Mouse (Mus musculus) MEL (cell line): ENCODE measurements around the gene Igsf8. TPM values are rescaled to one million over a fixed set of nuclear protein-coding genes. Genes with fewer than 3 reads are reported as not detected.

Source experiments
- DNase-seq: peaks from one replicate; pipeline ENCODE4 v3.0.0; 2011; ENCODE audit warnings: low read depth, low spot score
- H3K27ac ChIP-seq: 2 replicates; pipeline ENCODE4 v1.5.1; 2012; ENCODE audit warnings: low read depth, mild to moderate bottlenecking, control low read depth, low read length, moderate library complexity; ENCODE audit not compliant: control insufficient read depth
- H3K27me3 ChIP-seq, 2 experiments: fragments of 150-350 bp in 1 of 2; sonication (generic) in 1 of 2; 2 replicates each; pipeline ENCODE4 v1.6.1; 2012; ENCODE audit warnings: low read length in 2 of 2, mild to moderate bottlenecking in 2 of 2, improper control_type of control experiment in 1 of 2, moderate library complexity in 1 of 2; ENCODE audit not compliant: insufficient read depth in 2 of 2, control insufficient read depth in 1 of 2
- H3K36me3 ChIP-seq, 2 experiments: 2 replicates each; pipeline ENCODE4 v1.6.1; 2012 to 2014; ENCODE audit warnings: low read length in 2 of 2, improper control_type of control experiment in 1 of 2, inconsistent platforms in 1 of 2, mild to moderate bottlenecking in 1 of 2; ENCODE audit not compliant: insufficient read depth in 2 of 2, control insufficient read depth in 1 of 2
- H3K4me1 ChIP-seq, 2 experiments: fragments of 150-350 bp in 1 of 2; sonication (generic) in 1 of 2; 2 replicates each; pipeline ENCODE4 v1.6.1; 2012; ENCODE audit warnings: low read length in 2 of 2, improper control_type of control experiment in 1 of 2, mild to moderate bottlenecking in 1 of 2; ENCODE audit not compliant: insufficient read depth in 2 of 2, control insufficient read depth in 1 of 2
- H3K4me3 ChIP-seq, 2 experiments: fragments of 150-350 bp in 1 of 2; sonication (generic) in 1 of 2; 2 replicates each; pipeline ENCODE4 v1.5.1; 2012; ENCODE audit warnings: low read depth in 2 of 2, low read length in 2 of 2, mild to moderate bottlenecking in 2 of 2, moderate library complexity in 2 of 2, control low read depth in 1 of 2, improper control_type of control experiment in 1 of 2; ENCODE audit not compliant: control insufficient read depth in 1 of 2, insufficient read depth in 1 of 2
- H3K79me2 ChIP-seq: 2 replicates; pipeline ENCODE4 v1.6.1; 2012; ENCODE audit warnings: mild to moderate bottlenecking, low read length, moderate library complexity; ENCODE audit not compliant: control insufficient read depth, poor library complexity, insufficient read depth
- H3K9ac ChIP-seq: 2 replicates; pipeline ENCODE4 v1.6.1; 2012; ENCODE audit warnings: low read depth, mild to moderate bottlenecking, control low read depth, low read length, moderate library complexity; ENCODE audit not compliant: control insufficient read depth, poor library complexity, severe bottlenecking
- H3K9me3 ChIP-seq: fragments of 150-350 bp; sonication (generic); replicated peaks from 2 replicates; pipeline ENCODE4 v1.6.1; 2012; ENCODE audit warnings: mild to moderate bottlenecking, low read length, improper control_type of control experiment, moderate library complexity; ENCODE audit not compliant: insufficient read depth
- BHLHE40 ChIP-seq: IDR thresholded peaks from 2 replicates; pipeline ENCODE4 v1.6.1; 2012; ENCODE audit warnings: low read depth, mild to moderate bottlenecking, inconsistent platforms, low read length, improper control_type of control experiment, borderline replicate concordance
- CHD1 ChIP-seq: IDR thresholded peaks from 2 replicates; pipeline ENCODE4 v1.6.1; 2012; ENCODE audit warnings: low read depth, mild to moderate bottlenecking, inconsistent platforms, low read length, improper control_type of control experiment
- CTCF ChIP-seq, 3 experiments: IDR thresholded peaks in 2 of 3; conservative IDR thresholded peaks in 1 of 3; 2 replicates each; pipeline ENCODE4 v1.5.1; 2011 to 2012; ENCODE audit warnings: low read length in 3 of 3, low read depth in 2 of 3, mild to moderate bottlenecking in 2 of 3, improper control_type of control experiment in 1 of 3, inconsistent platforms in 1 of 3, mixed read lengths in 1 of 3, moderate library complexity in 1 of 3; ENCODE audit not compliant: control insufficient read depth in 1 of 3, insufficient read depth in 1 of 3, poor library complexity in 1 of 3, severe bottlenecking in 1 of 3
- E2F4 ChIP-seq: IDR thresholded peaks from 2 replicates; pipeline ENCODE4 v1.6.1; 2011; ENCODE audit warnings: low read depth, low read length, improper control_type of control experiment, borderline replicate concordance
- ELF1 ChIP-seq: IDR thresholded peaks from 2 replicates; pipeline ENCODE4 v1.6.1; 2014; ENCODE audit warnings: low read depth, mild to moderate bottlenecking, inconsistent platforms, low read length, improper control_type of control experiment, moderate library complexity
- GABPA ChIP-seq: IDR thresholded peaks from 2 replicates; pipeline ENCODE4 v1.6.1; 2012; ENCODE audit warnings: low read depth, mild to moderate bottlenecking, inconsistent platforms, low read length, improper control_type of control experiment, moderate library complexity
- JUND ChIP-seq: IDR thresholded peaks from 2 replicates; pipeline ENCODE4 v1.6.1; 2011; ENCODE audit warnings: low read depth, mild to moderate bottlenecking, improper control_type of control experiment, low read length
- KAT2A ChIP-seq: conservative IDR thresholded peaks from 2 replicates; pipeline ENCODE4 v1.6.1; 2012; ENCODE audit warnings: low read depth, low read length, improper control_type of control experiment, inconsistent platforms
- MAX ChIP-seq: IDR thresholded peaks from 2 replicates; pipeline ENCODE4 v1.6.1; 2011; ENCODE audit warnings: low read length, improper control_type of control experiment
- MAZ ChIP-seq: IDR thresholded peaks from 2 replicates; pipeline ENCODE4 v1.6.1; 2012; ENCODE audit warnings: low read depth, mild to moderate bottlenecking, inconsistent platforms, low read length, improper control_type of control experiment
- MYB ChIP-seq: IDR thresholded peaks from 2 replicates; pipeline ENCODE4 v1.6.1; 2011; ENCODE audit warnings: mild to moderate bottlenecking, low read depth, low read length, improper control_type of control experiment
- MYC ChIP-seq: IDR thresholded peaks from 2 replicates; pipeline ENCODE4 v1.6.1; 2011; ENCODE audit warnings: low read depth, mild to moderate bottlenecking, low read length, improper control_type of control experiment, moderate library complexity
- NELFE ChIP-seq: IDR thresholded peaks from 2 replicates; pipeline ENCODE4 v1.6.1; 2011; ENCODE audit warnings: low read depth, low read length, improper control_type of control experiment
- NRF1 ChIP-seq: IDR thresholded peaks from 2 replicates; pipeline ENCODE4 v1.6.1; 2014; ENCODE audit warnings: low read depth, mild to moderate bottlenecking, inconsistent platforms, low read length, improper control_type of control experiment, moderate library complexity; ENCODE audit not compliant: poor library complexity, insufficient read depth, severe bottlenecking
- POLR2A ChIP-seq, 2 experiments: IDR thresholded peaks; 2 replicates each; pipeline ENCODE4 v1.6.1; 2011 to 2012; ENCODE audit warnings: low read length in 2 of 2, mild to moderate bottlenecking in 2 of 2, control low read depth in 1 of 2, improper control_type of control experiment in 1 of 2, low read depth in 1 of 2, moderate library complexity in 1 of 2; ENCODE audit not compliant: control insufficient read depth in 1 of 2, insufficient read depth in 1 of 2, poor library complexity in 1 of 2
- POLR2AphosphoS5 ChIP-seq: IDR thresholded peaks from 2 replicates; pipeline ENCODE4 v1.6.1; 2012; ENCODE audit warnings: low read depth, borderline replicate concordance, mild to moderate bottlenecking, inconsistent platforms, low read length, moderate library complexity, mixed read lengths
- RAD21 ChIP-seq: IDR thresholded peaks from 2 replicates; pipeline ENCODE4 v1.6.1; 2011; ENCODE audit warnings: mild to moderate bottlenecking, low read depth, low read length, improper control_type of control experiment
- RCOR1 ChIP-seq: IDR thresholded peaks from 2 replicates; pipeline ENCODE4 v1.6.1; 2012; ENCODE audit warnings: low read depth, mild to moderate bottlenecking, inconsistent platforms, low read length, improper control_type of control experiment
- SMC3 ChIP-seq: IDR thresholded peaks from 2 replicates; pipeline ENCODE4 v1.6.1; 2011; ENCODE audit warnings: low read depth, low read length, improper control_type of control experiment
- TAL1 ChIP-seq: IDR thresholded peaks from 2 replicates; pipeline ENCODE4 v1.6.1; 2012; ENCODE audit warnings: mild to moderate bottlenecking, inconsistent platforms, low read length, moderate library complexity, mixed read lengths
- TBP ChIP-seq: IDR thresholded peaks from 2 replicates; pipeline ENCODE4 v1.8.0; 2011; ENCODE audit warnings: low read depth, low read length, improper control_type of control experiment
- TCF12 ChIP-seq: IDR thresholded peaks from 2 replicates; pipeline ENCODE4 v1.6.1; 2014; ENCODE audit warnings: low read depth, mild to moderate bottlenecking, inconsistent platforms, low read length, improper control_type of control experiment, moderate library complexity
- UBTF ChIP-seq: IDR thresholded peaks from 2 replicates; pipeline ENCODE4 v1.6.1; 2012; ENCODE audit warnings: low read depth, mild to moderate bottlenecking, inconsistent platforms, low read length, improper control_type of control experiment, moderate library complexity, borderline replicate concordance; ENCODE audit not compliant: insufficient read depth
- USF2 ChIP-seq, 2 experiments: IDR thresholded peaks; 2 replicates each; pipeline ENCODE4 v1.6.1; 2011 to 2012; ENCODE audit warnings: improper control_type of control experiment in 2 of 2, low read length in 2 of 2, borderline replicate concordance in 1 of 2, inconsistent platforms in 1 of 2, low read depth in 1 of 2, mild to moderate bottlenecking in 1 of 2; ENCODE audit not compliant: insufficient read depth in 1 of 2
- ZC3H11A ChIP-seq: IDR thresholded peaks from 2 replicates; pipeline ENCODE4 v1.6.1; 2012; ENCODE audit warnings: low read depth, mild to moderate bottlenecking, inconsistent platforms, low read length, improper control_type of control experiment
- ZKSCAN1 ChIP-seq: IDR thresholded peaks from 2 replicates; pipeline ENCODE4 v1.6.1; 2012; ENCODE audit warnings: low read depth, mild to moderate bottlenecking, inconsistent platforms, low read length, improper control_type of control experiment, moderate library complexity
- ZNF384 ChIP-seq: IDR thresholded peaks from 2 replicates; pipeline ENCODE4 v1.6.1; 2012; ENCODE audit warnings: low read depth, mild to moderate bottlenecking, inconsistent platforms, low read length, improper control_type of control experiment
- polyA plus RNA-seq, 2 experiments: library from polyadenylated mRNA; stranded (reverse) in 1 of 2; unstranded in 1 of 2; fragments of >175 nt in 1 of 2; fragments of >200 nt in 1 of 2; gene quantifications; 2 replicates each; pipeline versions ENCODE4 v1.2.1 to v1.2.4; 2012; ENCODE audit warnings: low replicate concordance in 2 of 2, low read depth in 1 of 2; ENCODE audit not compliant: insufficient read length in 2 of 2, insufficient read depth in 1 of 2, missing spikeins in 1 of 2
- total RNA-seq: library from RNA; depleted of rRNA; stranded (reverse); fragments of 300-350 nt; gene quantifications from 2 replicates; pipeline ENCODE4 v1.2.3, GENCODE M21; 2012

Igsf8 gene
- total and polyA plus RNA-seq, 3 experiments: 88.0 to 97.2 TPM; not detected in 1

DNA sequence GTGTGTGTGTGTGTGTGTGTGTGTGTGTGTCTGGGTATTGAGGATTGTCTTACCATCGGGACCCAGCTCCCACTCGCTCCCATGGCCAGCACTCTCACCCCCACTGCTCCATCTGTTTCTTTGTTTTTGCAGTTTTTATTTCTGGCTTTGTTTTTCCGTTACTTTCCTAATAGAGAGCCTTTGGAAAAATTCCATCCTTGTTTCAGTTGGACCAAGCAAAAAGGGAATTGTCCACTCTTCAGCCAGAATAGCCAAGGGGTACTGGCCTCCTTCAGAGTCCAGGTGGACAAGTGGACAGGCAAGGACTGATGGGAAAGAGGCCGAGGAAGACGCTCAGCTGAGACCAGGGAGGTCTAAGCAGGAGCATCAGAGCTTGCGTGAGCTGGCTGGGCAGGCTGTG lies 45.4 kb downstream of the Igsf8 start:
- H3K27me3 ChIP-seq: no peaks in the 10 kb centered on the region
- H3K4me3 ChIP-seq: no peak overlapping the region
- no peak for DNase-seq
- H3K27ac ChIP-seq: no peak overlapping the region
- peaks cover 11 to 41% of the 10 kb centered on the region in 2 experiments for H3K4me1 ChIP-seq
- no peak for TF ChIP-seq ZKSCAN1
- TF ChIP-seq ELF1: no peak
- no peak for TF ChIP-seq MAZ
- TF ChIP-seq TCF12: no peak
- TF ChIP-seq MAX: no peak
- no peak for TF ChIP-seq USF2 (IDR thresholded peaks at IDR 0.05; ENCODE audit: borderline replicate concordance in 1 of 2, insufficient read depth in 1 of 2, low read depth in 1 of 2, low read length in 2 of 2)
- H3K79me2 ChIP-seq: peaks cover 2% of the 10 kb centered on the region; the same call in 1 of the 2 replicates
- H3K36me3 ChIP-seq: peaks cover 0 to 36% of the 10 kb centered on the region in 2 experiments; a peak in 2 of 4 replicates
- H3K9ac ChIP-seq: no peak overlapping the region
- H3K9me3 ChIP-seq: no peaks in the 10 kb centered on the region

- no peak for DNase-seq
- H3K4me1 ChIP-seq: peaks cover 11 to 31% of the 10 kb centered on the region in 2 experiments
These were observed 46.5 kb downstream of the Igsf8 start for GRCm38 (mm10) chr1:172307936-172308335.

GRCm38 (mm10) chr1:172308409-172308808 lies 47.0 kb downstream of the Igsf8 start:
- no peak for DNase-seq
- Histone ChIP-seq H3K36me3 (peaks cover 0 to 23% of the 10 kb centered on the region in 2 experiments; a peak in 2 of 4 replicates), H3K4me1 (peaks cover 9 to 26% of the 10 kb centered on the region in 2 experiments), H3K27ac (no peak overlapping the region), H3K4me3 (no peak overlapping the region), H3K9ac (no peak overlapping the region), H3K27me3 (no peaks in the 10 kb centered on the region), H3K79me2 (peaks cover 14% of the 10 kb centered on the region), H3K9me3 (no peaks in the 10 kb centered on the region)
- TF ChIP-seq ELF1 (no peak), ZC3H11A (no peak), GABPA (no peak), POLR2A (IDR thresholded peaks at IDR 0.05; ENCODE audit: control insufficient read depth in 1 of 2, insufficient read depth in 1 of 2, low read depth in 1 of 2, low read length in 2 of 2, poor library complexity in 1 of 2) (no peak), TCF12 (no peak), SMC3 (no peak), CHD1 (no peak), TBP (no peak), MYC (no peak), RAD21 (no peak), BHLHE40 (no peak), E2F4 (no peak), TAL1 (no peak), ZNF384 (no peak), NELFE (no peak)

More at GRCm38 (mm10) chr1:172307936-172308335, 46.5 kb downstream of the Igsf8 start:
- H3K79me2 ChIP-seq: peaks cover 9% of the 10 kb centered on the region
- no peaks in the 10 kb centered on the region for H3K27me3 ChIP-seq
- no peaks in the 10 kb centered on the region for H3K9me3 ChIP-seq
- no peak overlapping the region for H3K4me3 ChIP-seq
- H3K36me3 ChIP-seq: peaks cover 0 to 28% of the 10 kb centered on the region in 2 experiments; a peak in 2 of 4 replicates
- no peak overlapping the region for H3K27ac ChIP-seq
- no peak for TF ChIP-seq CHD1
- no peak for TF ChIP-seq E2F4
- no peak for TF ChIP-seq NRF1
- no peak for TF ChIP-seq POLR2AphosphoS5
- no peak for TF ChIP-seq JUND
- no peak for TF ChIP-seq MYB
- TF ChIP-seq CTCF (IDR thresholded peaks at IDR 0.05 in 2 of 3, conservative IDR thresholded peaks at IDR 0.05 in 1 of 3; ENCODE audit: control insufficient read depth in 1 of 3, insufficient read depth in 1 of 3, low read depth in 2 of 3, low read length in 3 of 3, poor library complexity in 1 of 3, severe bottlenecking in 1 of 3): no peak
- TF ChIP-seq USF2 (IDR thresholded peaks at IDR 0.05; ENCODE audit: borderline replicate concordance in 1 of 2, insufficient read depth in 1 of 2, low read depth in 1 of 2, low read length in 2 of 2): no peak
- no peak for TF ChIP-seq GABPA
- no peak for TF ChIP-seq TCF12
- TF ChIP-seq UBTF: no peak
- TF ChIP-seq ZKSCAN1: no peak
- TF ChIP-seq POLR2A (IDR thresholded peaks at IDR 0.05; ENCODE audit: control insufficient read depth in 1 of 2, insufficient read depth in 1 of 2, low read depth in 1 of 2, low read length in 2 of 2, poor library complexity in 1 of 2): no peak
- TF ChIP-seq ZC3H11A: no peak
- no peak for TF ChIP-seq BHLHE40
- TF ChIP-seq KAT2A: no peak
- no peak for TF ChIP-seq MYC
- TF ChIP-seq RCOR1: no peak
- TF ChIP-seq ELF1: no peak
- no peak overlapping the region for H3K9ac ChIP-seq
